Mouse (Mus musculus) kidney, embryonic 15.5 days (tissue): ENCODE measurements around the gene Rab31. TPM values are rescaled to one million over a fixed set of nuclear protein-coding genes. Genes with fewer than 3 reads are reported as not detected.

Source experiments
- ATAC-seq: fragments of 200-750 bp; cut with Nextera tagmentation; replicated peaks from 2 replicates; pipeline ENCODE4 v1.8.0; 2017; ENCODE audit warnings: moderate TSS enrichment; ENCODE audit not compliant: low FRiP score
- H3K27ac ChIP-seq: fragments of 300-500 bp; sonication (generic); 2 replicates; pipeline ENCODE4 v1.5.1; 2015; ENCODE audit warnings: mild to moderate bottlenecking, inconsistent platforms
- H3K27me3 ChIP-seq: fragments of 300-500 bp; sonication (generic); 2 replicates; pipeline ENCODE4 v1.6.1; 2015; ENCODE audit warnings: inconsistent platforms
- H3K36me3 ChIP-seq: fragments of 300-500 bp; sonication (generic); 2 replicates; pipeline ENCODE4 v1.6.1; 2015; ENCODE audit warnings: inconsistent platforms
- H3K4me1 ChIP-seq: fragments of 300-500 bp; sonication (generic); 2 replicates; pipeline ENCODE4 v1.6.1; 2015; ENCODE audit warnings: inconsistent platforms
- H3K4me2 ChIP-seq: fragments of 300-500 bp; sonication (generic); 2 replicates; pipeline ENCODE4 v1.6.1; 2015; ENCODE audit warnings: moderate library complexity, mild to moderate bottlenecking, inconsistent platforms
- H3K4me3 ChIP-seq: fragments of 300-500 bp; sonication (generic); replicated peaks from 2 replicates; pipeline ENCODE4 v1.5.1; 2015; ENCODE audit warnings: mild to moderate bottlenecking, inconsistent platforms
- H3K9ac ChIP-seq: fragments of 300-500 bp; sonication (generic); 2 replicates; pipeline ENCODE4 v1.6.1; 2015; ENCODE audit warnings: mild to moderate bottlenecking, inconsistent platforms
- H3K9me3 ChIP-seq: fragments of 300-500 bp; sonication (generic); replicated peaks from 2 replicates; pipeline ENCODE4 v1.6.1; 2016; ENCODE audit warnings: inconsistent platforms
- WGBS: fragments of 180-500 bp; shearing (Covaris S2); methylation state at CpG from one replicate; pipeline ENCODE4 v1.1.7; 2015; ENCODE audit warnings: mixed read lengths; 5-methylcytosine and 5-hydroxymethylcytosine counted together
- polyA plus RNA-seq: library from polyadenylated mRNA; unstranded; fragments of >200 nt; fragmentation: Nextera tagmentation; extraction: Ambion mirVana; gene quantifications from 2 replicates; pipeline ENCODE4 v1.2.1, GENCODE M21; 2015

Rab31 gene
- polyA plus RNA-seq, 1 experiment from 2014 or later = 33.6 TPM

GRCm38 (mm10) chr17:65793307-65793930, 20.9 kb upstream of the Rab31 start:
- no peak overlapping the region for H3K9ac ChIP-seq
- no peaks in the 10 kb centered on the region for H3K9me3 ChIP-seq
- H3K4me2 ChIP-seq = no peak overlapping the region
- no peak overlapping the region for H3K4me3 ChIP-seq
- no peaks in the 10 kb centered on the region for H3K27me3 ChIP-seq
- peaks cover 11% of the 10 kb centered on the region for H3K4me1 ChIP-seq
- no peak overlapping the region for H3K27ac ChIP-seq
- no peak for ATAC-seq
- 94% methylated on average over 12 of the region's 12 CpGs for WGBS
- peaks cover 9% of the 10 kb centered on the region; the same call in 1 of the 2 replicates for H3K36me3 ChIP-seq

GRCm38 (mm10) chr17:65791161-65791560, 18.6 kb upstream of the Rab31 start:
- Histone ChIP-seq H3K36me3 (peaks cover 18% of the 10 kb centered on the region), H3K9ac (no peak overlapping the region), H3K4me1 (peaks cover 19% of the 10 kb centered on the region), H3K27me3 (no peaks in the 10 kb centered on the region), H3K4me2 (no peak overlapping the region), H3K4me3 (no peak overlapping the region), H3K9me3 (no peaks in the 10 kb centered on the region), H3K27ac (no peak overlapping the region)
- ATAC-seq = no peak
- WGBS = 77% methylated on average over 2 of the region's 2 CpGs

GRCm38 (mm10) chr17:65789576-65789975, 17.0 kb upstream of the Rab31 start:
- no peaks in the 10 kb centered on the region for H3K27me3 ChIP-seq
- H3K4me1 ChIP-seq = peaks cover 29% of the 10 kb centered on the region
- no peak overlapping the region for H3K4me3 ChIP-seq
- no peak overlapping the region for H3K9ac ChIP-seq
- peaks cover 23% of the 10 kb centered on the region for H3K36me3 ChIP-seq
- WGBS = 93% methylated on average over 6 of the region's 6 CpGs
- H3K4me2 ChIP-seq = no peak overlapping the region
- H3K27ac ChIP-seq = no peak overlapping the region
- no peak for ATAC-seq
- no peaks in the 10 kb centered on the region for H3K9me3 ChIP-seq

- no peak overlapping the region for H3K4me2 ChIP-seq
- no peak overlapping the region for H3K27ac ChIP-seq
- H3K4me3 ChIP-seq = no peak overlapping the region
- whole genome bisulfite sequencing = 60% methylated on average over 12 of the region's 12 CpGs
- H3K9ac ChIP-seq = no peak overlapping the region
- peaks cover 21% of the 10 kb centered on the region for H3K36me3 ChIP-seq
- H3K9me3 ChIP-seq = no peaks in the 10 kb centered on the region
- peaks cover 33% of the 10 kb centered on the region for H3K4me1 ChIP-seq
- ATAC-seq = 0 out of 2 replicates have a peak, but pooled peaks have one; percentile 38
- no peaks in the 10 kb centered on the region for H3K27me3 ChIP-seq
Measured at GRCm38 (mm10) chr17:65788542-65789291, 16.2 kb upstream of the Rab31 start.

GRCm38 (mm10) chr17:65787261-65787660, 14.7 kb upstream of the Rab31 start:
- Histone ChIP-seq H3K9me3 (no peaks in the 10 kb centered on the region), H3K9ac (no peak overlapping the region), H3K27ac (no peak overlapping the region), H3K4me2 (no peak overlapping the region), H3K36me3 (peaks cover 21% of the 10 kb centered on the region), H3K27me3 (no peaks in the 10 kb centered on the region), H3K4me1 (peaks cover 33% of the 10 kb centered on the region), H3K4me3 (no peak overlapping the region)
- ATAC-seq = no peak
- WGBS = 81% methylated on average over 4 of the region's 4 CpGs

- WGBS = 76% methylated on average over 7 of the region's 7 CpGs
- no peaks in the 10 kb centered on the region for H3K27me3 ChIP-seq
- H3K27ac ChIP-seq = no peak overlapping the region
- no peak overlapping the region for H3K4me2 ChIP-seq
- no peak overlapping the region for H3K4me3 ChIP-seq
- no peak overlapping the region for H3K9ac ChIP-seq
- ATAC-seq = no peak
- peaks cover 40% of the 10 kb centered on the region for H3K4me1 ChIP-seq
- no peaks in the 10 kb centered on the region for H3K9me3 ChIP-seq
- peaks cover 21% of the 10 kb centered on the region for H3K36me3 ChIP-seq
Measured at GRCm38 (mm10) chr17:65786225-65786624, 13.7 kb upstream of the Rab31 start.

- H3K9me3 ChIP-seq = no peaks in the 10 kb centered on the region
- no peak overlapping the region for H3K27ac ChIP-seq
- H3K4me2 ChIP-seq = no peak overlapping the region
- no peaks in the 10 kb centered on the region for H3K27me3 ChIP-seq
- ATAC-seq = no peak
- peaks cover 21% of the 10 kb centered on the region for H3K36me3 ChIP-seq
- H3K9ac ChIP-seq = no peak overlapping the region
- no peak overlapping the region for H3K4me3 ChIP-seq
- H3K4me1 ChIP-seq = peaks cover 40% of the 10 kb centered on the region
Measured at GRCm38 (mm10) chr17:65785707-65786106, 13.2 kb upstream of the Rab31 start.

- peak overlapping the region; percentile 39; the same call in 1 of the 2 replicates for H3K9ac ChIP-seq
- no peaks in the 10 kb centered on the region for H3K27me3 ChIP-seq
- peaks cover 21% of the 10 kb centered on the region for H3K36me3 ChIP-seq
- H3K4me1 ChIP-seq = peaks cover 39% of the 10 kb centered on the region
- no peaks in the 10 kb centered on the region for H3K9me3 ChIP-seq
- H3K27ac ChIP-seq = 0 out of 2 replicates have a peak overlapping the region, but pooled peaks have one; percentile 45
- H3K4me3 ChIP-seq = peak overlapping the region; percentile 93
- H3K4me2 ChIP-seq = peak overlapping the region; percentile 69
- ATAC-seq = no peak
- WGBS = 60% methylated on average over 8 of the region's 8 CpGs
Measured at GRCm38 (mm10) chr17:65784610-65785140, 12.1 kb upstream of the Rab31 start.

GRCm38 (mm10) chr17:65783182-65784161, 10.9 kb upstream of the Rab31 start:
- no peaks in the 10 kb centered on the region for H3K27me3 ChIP-seq
- peaks cover 21% of the 10 kb centered on the region for H3K36me3 ChIP-seq
- WGBS = under 1% methylated on average over 45 of the region's 135 CpGs
- peaks cover 29% of the 10 kb centered on the region for H3K4me1 ChIP-seq
- H3K9ac ChIP-seq = peak overlapping the region; percentile 95
- peak overlapping the region; percentile 93 for H3K4me3 ChIP-seq
- peak; percentile 80 for ATAC-seq
- H3K27ac ChIP-seq = peak overlapping the region; percentile 96
- H3K9me3 ChIP-seq = no peaks in the 10 kb centered on the region
- peak overlapping the region; percentile 69 for H3K4me2 ChIP-seq

- no peaks in the 10 kb centered on the region for H3K9me3 ChIP-seq
- H3K27me3 ChIP-seq = no peaks in the 10 kb centered on the region
- 0% methylated on average over 72 of the region's 81 CpGs for WGBS
- ATAC-seq = peak; percentile 87
- H3K27ac ChIP-seq = peak within 1 kb of the TSS; percentile 96
- H3K4me1 ChIP-seq = peaks cover 27% of the 10 kb centered on the region
- peak within 1 kb of the TSS; percentile 93 for H3K4me3 ChIP-seq
- H3K36me3 ChIP-seq = peaks cover 21% of the 10 kb centered on the region
- peak within 1 kb of the TSS; percentile 95 for H3K9ac ChIP-seq
- H3K4me2 ChIP-seq = peak within 1 kb of the TSS; percentile 69
Measured at GRCm38 (mm10) chr17:65782551-65783141, 10.1 kb upstream of the Rab31 start, which contains the start of gene Ppp4r1. TSS of gene Ppp4r1 (plus strand) at chr17:65782573.

- Histone ChIP-seq H3K4me2 (no peak overlapping the region), H3K36me3 (peaks cover 11% of the 10 kb centered on the region), H3K27ac (no peak overlapping the region), H3K9me3 (no peaks in the 10 kb centered on the region), H3K4me1 (peaks cover 18% of the 10 kb centered on the region), H3K9ac (no peak overlapping the region), H3K27me3 (no peaks in the 10 kb centered on the region), H3K4me3 (no peak overlapping the region)
- 89% methylated on average over 2 of the region's 2 CpGs for WGBS
- no peak for ATAC-seq
Measured at GRCm38 (mm10) chr17:65780970-65781369, 8.4 kb upstream of the Rab31 start.
